Mouse (Mus musculus): ENCODE measurements at regions not wholly inside any gene's neighbourhood (a gene's known extent, or its start where the extent isn't known, plus 50 kb on each side); places are given as distances from the start of the nearest gene placed in this dataset.

GRCm38 (mm10) chr6:49893113-49893512 lies 70.6 kb downstream of the Npy start:
- Histone ChIP-seq H3K27me3 (no peaks in the 10 kb centered on the region), H3K9me3 (peaks cover 12% of the 10 kb centered on the region), H3K4me1 (no peaks in the 10 kb centered on the region), H3K36me3 (replicated peaks) (no peaks in the 10 kb centered on the region), H3K4me2 (no peak overlapping the region), H3K9ac (no peak overlapping the region), H3K4me3 (replicated peaks) (no peak overlapping the region), H3K27ac (no peak overlapping the region)
- ATAC-seq (ENCODE audit: low FRiP score), result no peak
- 92% methylated on average over 7 of the region's 7 CpGs for WGBS

- no peak overlapping the region for H3K4me2 ChIP-seq
- no peaks in the 10 kb centered on the region for H3K36me3 ChIP-seq (replicated peaks)
- H3K27ac ChIP-seq, result no peak overlapping the region
- no peak overlapping the region for H3K4me3 ChIP-seq (replicated peaks)
- WGBS, result 97% methylated on average over 3 of the region's 3 CpGs
- ATAC-seq (ENCODE audit: low FRiP score), result no peak
- H3K27me3 ChIP-seq, result no peaks in the 10 kb centered on the region
- peaks cover 11% of the 10 kb centered on the region for H3K9me3 ChIP-seq
- peaks cover 1% of the 10 kb centered on the region; the same call in 1 of the 2 replicates for H3K4me1 ChIP-seq
- no peak overlapping the region for H3K9ac ChIP-seq
Observed at GRCm38 (mm10) chr6:49899146-49899545, 76.6 kb downstream of the Npy start.

GRCm38 (mm10) chr6:49901512-49901911 lies 79.0 kb downstream of the Npy start:
- Histone ChIP-seq H3K4me1 (peaks cover 6% of the 10 kb centered on the region; the same call in 1 of the 2 replicates), H3K4me3 (replicated peaks) (no peak overlapping the region), H3K27me3 (no peaks in the 10 kb centered on the region), H3K36me3 (replicated peaks) (no peaks in the 10 kb centered on the region), H3K27ac (no peak overlapping the region), H3K4me2 (no peak overlapping the region), H3K9ac (no peak overlapping the region), H3K9me3 (no peaks in the 10 kb centered on the region)
- WGBS, result 87% methylated on average over 6 of the region's 6 CpGs
- no peak for ATAC-seq (ENCODE audit: low FRiP score)

GRCm38 (mm10) chr6:49904001-49904400 lies 81.5 kb downstream of the Npy start:
- H3K4me3 ChIP-seq (replicated peaks), result no peak overlapping the region
- H3K27ac ChIP-seq, result no peak overlapping the region
- no peaks in the 10 kb centered on the region for H3K36me3 ChIP-seq (replicated peaks)
- no peaks in the 10 kb centered on the region for H3K27me3 ChIP-seq
- H3K4me1 ChIP-seq, result peaks cover 6% of the 10 kb centered on the region; the same call in 1 of the 2 replicates
- H3K9me3 ChIP-seq, result no peaks in the 10 kb centered on the region
- no peak overlapping the region for H3K4me2 ChIP-seq
- no peak overlapping the region for H3K9ac ChIP-seq
- 70% methylated on average over 6 of the region's 6 CpGs for WGBS
- ATAC-seq (ENCODE audit: low FRiP score), result peak; percentile 17; the same call in 1 of the 2 replicates

- H3K36me3 ChIP-seq (replicated peaks), result no peaks in the 10 kb centered on the region
- 82% methylated on average over 2 of the region's 2 CpGs for WGBS
- ATAC-seq (ENCODE audit: low FRiP score), result no peak
Observed at GRCm38 (mm10) chr6:49906456-49906855, 83.9 kb downstream of the Npy start.

GRCm38 (mm10) chr6:49919089-49919812 lies 96.7 kb downstream of the Npy start:
- no peaks in the 10 kb centered on the region; the same call in none of the 2 replicates for H3K4me1 ChIP-seq
- H3K4me2 ChIP-seq, result no peak overlapping the region
- H3K4me3 ChIP-seq (replicated peaks), result no peak overlapping the region
- no peak overlapping the region for H3K27ac ChIP-seq
- H3K9ac ChIP-seq, result no peak overlapping the region
- no peaks in the 10 kb centered on the region for H3K9me3 ChIP-seq
- no peaks in the 10 kb centered on the region for H3K27me3 ChIP-seq
- no peaks in the 10 kb centered on the region for H3K36me3 ChIP-seq (replicated peaks)
- WGBS, result 38% methylated on average over 7 of the region's 7 CpGs
- peak; percentile 27; the same call in 1 of the 2 replicates for ATAC-seq (ENCODE audit: low FRiP score)

More at GRCm38 (mm10) chr6:49906456-49906855, 83.9 kb downstream of the Npy start:
- H3K4me3 ChIP-seq (replicated peaks), result no peak overlapping the region
- no peak overlapping the region for H3K27ac ChIP-seq
- no peak overlapping the region for H3K4me2 ChIP-seq
- H3K9ac ChIP-seq, result no peak overlapping the region
- H3K27me3 ChIP-seq, result no peaks in the 10 kb centered on the region
- H3K4me1 ChIP-seq, result peaks cover 6% of the 10 kb centered on the region; the same call in 1 of the 2 replicates
- no peaks in the 10 kb centered on the region for H3K9me3 ChIP-seq

GRCm38 (mm10) chr6:49919813-49920170 lies 97.3 kb downstream of the Npy start:
- H3K36me3 ChIP-seq (replicated peaks), result no peaks in the 10 kb centered on the region
- H3K27me3 ChIP-seq, result no peaks in the 10 kb centered on the region
- no peak overlapping the region for H3K9ac ChIP-seq
- H3K9me3 ChIP-seq, result no peaks in the 10 kb centered on the region
- no peaks in the 10 kb centered on the region; the same call in none of the 2 replicates for H3K4me1 ChIP-seq
- ATAC-seq (ENCODE audit: low FRiP score), result peak; percentile 33; the same call in 1 of the 2 replicates
- H3K4me3 ChIP-seq (replicated peaks), result no peak overlapping the region
- no peak overlapping the region for H3K4me2 ChIP-seq
- 77% methylated on average over 1 of the region's 1 CpGs for WGBS
- H3K27ac ChIP-seq, result no peak overlapping the region

GRCm38 (mm10) chr6:49924296-49924695 lies 101.8 kb downstream of the Npy start:
- no peaks in the 10 kb centered on the region for H3K36me3 ChIP-seq (replicated peaks)
- H3K4me1 ChIP-seq, result no peaks in the 10 kb centered on the region; the same call in 1 of the 2 replicates
- no peak overlapping the region for H3K4me2 ChIP-seq
- 76% methylated on average over 5 of the region's 5 CpGs for WGBS
- no peaks in the 10 kb centered on the region for H3K9me3 ChIP-seq
- H3K4me3 ChIP-seq (replicated peaks), result no peak overlapping the region
- H3K27me3 ChIP-seq, result no peaks in the 10 kb centered on the region
- ATAC-seq (ENCODE audit: low FRiP score), result no peak
- no peak overlapping the region for H3K9ac ChIP-seq
- no peak overlapping the region for H3K27ac ChIP-seq

GRCm38 (mm10) chr6:49928075-49928474 lies 105.6 kb downstream of the Npy start:
- 92% methylated on average over 4 of the region's 4 CpGs for WGBS
- H3K4me2 ChIP-seq, result no peak overlapping the region
- ATAC-seq (ENCODE audit: low FRiP score), result no peak

GRCm38 (mm10) chr6:49930104-49930503 lies 107.6 kb downstream of the Npy start:
- ATAC-seq (ENCODE audit: low FRiP score), result no peak
- no peaks in the 10 kb centered on the region for H3K4me1 ChIP-seq
- H3K27me3 ChIP-seq, result no peaks in the 10 kb centered on the region
- no peak overlapping the region for H3K4me3 ChIP-seq (replicated peaks)
- H3K27ac ChIP-seq, result no peak overlapping the region
- no peaks in the 10 kb centered on the region for H3K9me3 ChIP-seq
- no peak overlapping the region for H3K9ac ChIP-seq
- H3K4me2 ChIP-seq, result no peak overlapping the region
- 51% methylated on average over 4 of the region's 4 CpGs for WGBS
- no peaks in the 10 kb centered on the region for H3K36me3 ChIP-seq (replicated peaks)

More at GRCm38 (mm10) chr6:49928075-49928474, 105.6 kb downstream of the Npy start:
- no peak overlapping the region for H3K4me3 ChIP-seq (replicated peaks)
- H3K27me3 ChIP-seq, result no peaks in the 10 kb centered on the region
- H3K9me3 ChIP-seq, result no peaks in the 10 kb centered on the region
- no peaks in the 10 kb centered on the region; the same call in 1 of the 2 replicates for H3K4me1 ChIP-seq
- no peak overlapping the region for H3K27ac ChIP-seq
- no peaks in the 10 kb centered on the region for H3K36me3 ChIP-seq (replicated peaks)
- H3K9ac ChIP-seq, result no peak overlapping the region

- H3K9ac ChIP-seq, result no peak overlapping the region
- no peaks in the 10 kb centered on the region for H3K27me3 ChIP-seq
- H3K9me3 ChIP-seq, result no peaks in the 10 kb centered on the region
- H3K27ac ChIP-seq, result no peak overlapping the region
- H3K36me3 ChIP-seq (replicated peaks), result no peaks in the 10 kb centered on the region
- H3K4me2 ChIP-seq, result no peak overlapping the region
- no peak for ATAC-seq (ENCODE audit: low FRiP score)
- no peak overlapping the region for H3K4me3 ChIP-seq (replicated peaks)
- 83% methylated on average over 9 of the region's 9 CpGs for WGBS
- H3K4me1 ChIP-seq, result no peaks in the 10 kb centered on the region
Observed at GRCm38 (mm10) chr6:49943087-49943486, 120.6 kb downstream of the Npy start.

GRCm38 (mm10) chr6:49958891-49959290 lies 136.4 kb downstream of the Npy start:
- Histone ChIP-seq H3K4me1 (no peaks in the 10 kb centered on the region), H3K9ac (no peak overlapping the region), H3K36me3 (replicated peaks) (no peaks in the 10 kb centered on the region), H3K9me3 (no peaks in the 10 kb centered on the region), H3K4me3 (replicated peaks) (no peak overlapping the region), H3K27ac (no peak overlapping the region), H3K27me3 (no peaks in the 10 kb centered on the region), H3K4me2 (no peak overlapping the region)
- no peak for ATAC-seq (ENCODE audit: low FRiP score)
- 93% methylated on average over 8 of the region's 8 CpGs for WGBS

- H3K27me3 ChIP-seq, result no peaks in the 10 kb centered on the region
- 86% methylated on average over 4 of the region's 4 CpGs for WGBS
- no peaks in the 10 kb centered on the region for H3K36me3 ChIP-seq (replicated peaks)
- H3K4me3 ChIP-seq (replicated peaks), result no peak overlapping the region
- H3K27ac ChIP-seq, result no peak overlapping the region
- no peaks in the 10 kb centered on the region for H3K4me1 ChIP-seq
- no peak for ATAC-seq (ENCODE audit: low FRiP score)
- H3K4me2 ChIP-seq, result no peak overlapping the region
- H3K9me3 ChIP-seq, result no peaks in the 10 kb centered on the region
- no peak overlapping the region for H3K9ac ChIP-seq
Observed at GRCm38 (mm10) chr6:49961166-49961565, 138.7 kb downstream of the Npy start.

Measured in forebrain, embryonic 12.5 days (tissue).